Mouse (Mus musculus): ENCODE measurements around the gene Btg3. TPM values are rescaled to one million over a fixed set of nuclear protein-coding genes. Genes with fewer than 3 reads are reported as not detected.
A peak's percentile ranks its signal among the peaks of the same experiment; 100 is the strongest.

Btg3 gene
- polyA plus RNA-seq (2014; fragmentation: Nextera tagmentation; extraction: Ambion mirVana) = 54.7 and 70.6 TPM in 2 replicates

GRCm38 (mm10) chr16:78376745-78377570 lies at the start of gene Btg3:
Btg3 (minus strand) TSS chr16:78377192.
- Histone ChIP-seq H3K9ac (ENCODE audit: low read depth, low read length) (peak within 1 kb of the TSS; percentile 98), H3K36me3 (ENCODE audit: control insufficient read depth, insufficient read depth, low read length) (peaks cover 11% of the 10 kb centered on the region), H3K4me1 (ENCODE audit: control insufficient read depth, insufficient read depth, low read length) (peaks cover 14% of the 10 kb centered on the region), H3K9me3 (ENCODE audit: control insufficient read depth, low read length) (no peaks in the 10 kb centered on the region), H3K27ac (replicated peaks; ENCODE audit: low read depth, low read length) (peak within 1 kb of the TSS; percentile 80), H3K27me3 (replicated peaks; ENCODE audit: control insufficient read depth, insufficient read depth, low read length) (no peaks in the 10 kb centered on the region), H3K4me3 (ENCODE audit: low read depth, low read length) (peak within 1 kb of the TSS; percentile 90), H3K4me2 (ENCODE audit: low read depth, low read length) (peak within 1 kb of the TSS; percentile 59)
- ATAC-seq (ENCODE audit: low read depth) (peak; percentile 97), DNase-seq (ENCODE audit: low spot score) (peak; percentile 97)
- 5% methylated on average over 20 of the region's 57 CpGs for WGBS

GRCm38 (mm10) chr16:78417733-78418132 lies 40.7 kb upstream of the Btg3 start:
- H3K9me3 ChIP-seq (ENCODE audit: control insufficient read depth, low read length) = no peaks in the 10 kb centered on the region
- H3K9ac ChIP-seq (ENCODE audit: low read depth, low read length) = no peak overlapping the region
- H3K27me3 ChIP-seq (replicated peaks; ENCODE audit: control insufficient read depth, insufficient read depth, low read length) = no peaks in the 10 kb centered on the region
- no peak overlapping the region for H3K4me2 ChIP-seq (ENCODE audit: low read depth, low read length)
- H3K36me3 ChIP-seq (ENCODE audit: control insufficient read depth, insufficient read depth, low read length) = no peaks in the 10 kb centered on the region
- no peak overlapping the region for H3K27ac ChIP-seq (replicated peaks; ENCODE audit: low read depth, low read length)
- DNase-seq (ENCODE audit: low spot score) (no peak), ATAC-seq (ENCODE audit: low read depth) (no peak)
- H3K4me1 ChIP-seq (ENCODE audit: control insufficient read depth, insufficient read depth, low read length) = no peaks in the 10 kb centered on the region
- 43% methylated on average over 10 of the region's 10 CpGs for WGBS
- H3K4me3 ChIP-seq (ENCODE audit: low read depth, low read length) = no peak overlapping the region

- Histone ChIP-seq H3K9ac (ENCODE audit: low read depth, low read length) (no peak overlapping the region), H3K4me1 (ENCODE audit: control insufficient read depth, insufficient read depth, low read length) (no peaks in the 10 kb centered on the region), H3K4me3 (ENCODE audit: low read depth, low read length) (no peak overlapping the region), H3K36me3 (ENCODE audit: control insufficient read depth, insufficient read depth, low read length) (no peaks in the 10 kb centered on the region), H3K27ac (replicated peaks; ENCODE audit: low read depth, low read length) (no peak overlapping the region), H3K9me3 (ENCODE audit: control insufficient read depth, low read length) (no peaks in the 10 kb centered on the region), H3K4me2 (ENCODE audit: low read depth, low read length) (no peak overlapping the region), H3K27me3 (replicated peaks; ENCODE audit: control insufficient read depth, insufficient read depth, low read length) (no peaks in the 10 kb centered on the region)
- WGBS = 2% methylated on average over 3 of the region's 3 CpGs
- DNase-seq (ENCODE audit: low spot score) (peak; percentile 19), ATAC-seq (ENCODE audit: low read depth) (no peak)
Observed at GRCm38 (mm10) chr16:78416500-78416899, 39.5 kb upstream of the Btg3 start.

GRCm38 (mm10) chr16:78409991-78410390 lies 33.0 kb upstream of the Btg3 start:
- Histone ChIP-seq H3K4me1 (ENCODE audit: control insufficient read depth, insufficient read depth, low read length) (no peaks in the 10 kb centered on the region), H3K27me3 (replicated peaks; ENCODE audit: control insufficient read depth, insufficient read depth, low read length) (no peaks in the 10 kb centered on the region), H3K36me3 (ENCODE audit: control insufficient read depth, insufficient read depth, low read length) (no peaks in the 10 kb centered on the region), H3K4me2 (ENCODE audit: low read depth, low read length) (no peak overlapping the region), H3K4me3 (ENCODE audit: low read depth, low read length) (no peak overlapping the region), H3K9me3 (ENCODE audit: control insufficient read depth, low read length) (no peaks in the 10 kb centered on the region), H3K9ac (ENCODE audit: low read depth, low read length) (no peak overlapping the region), H3K27ac (replicated peaks; ENCODE audit: low read depth, low read length) (no peak overlapping the region)
- no peak for DNase-seq (ENCODE audit: low spot score)
- no peak for ATAC-seq (ENCODE audit: low read depth)
- WGBS = 82% methylated on average over 10 of the region's 10 CpGs

- DNase-seq (ENCODE audit: low spot score) = no peak
- Histone ChIP-seq H3K4me3 (ENCODE audit: low read depth, low read length) (no peak overlapping the region), H3K36me3 (ENCODE audit: control insufficient read depth, insufficient read depth, low read length) (no peaks in the 10 kb centered on the region), H3K4me1 (ENCODE audit: control insufficient read depth, insufficient read depth, low read length) (no peaks in the 10 kb centered on the region), H3K27ac (replicated peaks; ENCODE audit: low read depth, low read length) (no peak overlapping the region), H3K9me3 (ENCODE audit: control insufficient read depth, low read length) (no peaks in the 10 kb centered on the region), H3K4me2 (ENCODE audit: low read depth, low read length) (no peak overlapping the region), H3K9ac (ENCODE audit: low read depth, low read length) (no peak overlapping the region), H3K27me3 (replicated peaks; ENCODE audit: control insufficient read depth, insufficient read depth, low read length) (no peaks in the 10 kb centered on the region)
- no peak for ATAC-seq (ENCODE audit: low read depth)
- WGBS = 90% methylated on average over 6 of the region's 6 CpGs
Observed at GRCm38 (mm10) chr16:78407855-78408254, 30.9 kb upstream of the Btg3 start.

- Histone ChIP-seq H3K9me3 (ENCODE audit: control insufficient read depth, low read length) (no peaks in the 10 kb centered on the region), H3K27me3 (replicated peaks; ENCODE audit: control insufficient read depth, insufficient read depth, low read length) (no peaks in the 10 kb centered on the region), H3K9ac (ENCODE audit: low read depth, low read length) (no peak overlapping the region), H3K36me3 (ENCODE audit: control insufficient read depth, insufficient read depth, low read length) (no peaks in the 10 kb centered on the region), H3K4me3 (ENCODE audit: low read depth, low read length) (no peak overlapping the region), H3K4me2 (ENCODE audit: low read depth, low read length) (no peak overlapping the region), H3K27ac (replicated peaks; ENCODE audit: low read depth, low read length) (no peak overlapping the region), H3K4me1 (ENCODE audit: control insufficient read depth, insufficient read depth, low read length) (no peaks in the 10 kb centered on the region)
- DNase-seq (ENCODE audit: low spot score) (no peak), ATAC-seq (ENCODE audit: low read depth) (no peak)
- 70% methylated on average over 2 of the region's 2 CpGs for WGBS
Observed at GRCm38 (mm10) chr16:78406657-78407056, 29.7 kb upstream of the Btg3 start.

- no peak overlapping the region for H3K4me2 ChIP-seq (ENCODE audit: low read depth, low read length)
- no peak for DNase-seq (ENCODE audit: low spot score)
- no peaks in the 10 kb centered on the region for H3K4me1 ChIP-seq (ENCODE audit: control insufficient read depth, insufficient read depth, low read length)
- ATAC-seq (ENCODE audit: low read depth) = no peak
- no peak overlapping the region for H3K27ac ChIP-seq (replicated peaks; ENCODE audit: low read depth, low read length)
- H3K27me3 ChIP-seq (replicated peaks; ENCODE audit: control insufficient read depth, insufficient read depth, low read length) = no peaks in the 10 kb centered on the region
- H3K4me3 ChIP-seq (ENCODE audit: low read depth, low read length) = no peak overlapping the region
- H3K36me3 ChIP-seq (ENCODE audit: control insufficient read depth, insufficient read depth, low read length) = no peaks in the 10 kb centered on the region
- H3K9ac ChIP-seq (ENCODE audit: low read depth, low read length) = no peak overlapping the region
- no peaks in the 10 kb centered on the region for H3K9me3 ChIP-seq (ENCODE audit: control insufficient read depth, low read length)
- WGBS = 49% methylated on average over 2 of the region's 2 CpGs
Observed at GRCm38 (mm10) chr16:78402316-78402715, 25.3 kb upstream of the Btg3 start.

- Histone ChIP-seq H3K27ac (replicated peaks; ENCODE audit: low read depth, low read length) (no peak overlapping the region), H3K36me3 (ENCODE audit: control insufficient read depth, insufficient read depth, low read length) (no peaks in the 10 kb centered on the region), H3K4me1 (ENCODE audit: control insufficient read depth, insufficient read depth, low read length) (no peaks in the 10 kb centered on the region), H3K9ac (ENCODE audit: low read depth, low read length) (no peak overlapping the region), H3K4me3 (ENCODE audit: low read depth, low read length) (no peak overlapping the region), H3K9me3 (ENCODE audit: control insufficient read depth, low read length) (no peaks in the 10 kb centered on the region), H3K27me3 (replicated peaks; ENCODE audit: control insufficient read depth, insufficient read depth, low read length) (no peaks in the 10 kb centered on the region), H3K4me2 (ENCODE audit: low read depth, low read length) (no peak overlapping the region)
- no peak for DNase-seq (ENCODE audit: low spot score)
- 85% methylated on average over 3 of the region's 3 CpGs for WGBS
- ATAC-seq (ENCODE audit: low read depth) = no peak
Observed at GRCm38 (mm10) chr16:78399423-78399822, 22.4 kb upstream of the Btg3 start.

- H3K4me1 ChIP-seq (ENCODE audit: control insufficient read depth, insufficient read depth, low read length) = no peaks in the 10 kb centered on the region
- no peak overlapping the region for H3K4me2 ChIP-seq (ENCODE audit: low read depth, low read length)
- H3K27me3 ChIP-seq (replicated peaks; ENCODE audit: control insufficient read depth, insufficient read depth, low read length) = no peaks in the 10 kb centered on the region
- no peak overlapping the region for H3K9ac ChIP-seq (ENCODE audit: low read depth, low read length)
- H3K36me3 ChIP-seq (ENCODE audit: control insufficient read depth, insufficient read depth, low read length) = no peaks in the 10 kb centered on the region
- H3K9me3 ChIP-seq (ENCODE audit: control insufficient read depth, low read length) = no peaks in the 10 kb centered on the region
- DNase-seq (ENCODE audit: low spot score) = no peak
- ATAC-seq (ENCODE audit: low read depth) = no peak
- H3K4me3 ChIP-seq (ENCODE audit: low read depth, low read length) = no peak overlapping the region
- no peak overlapping the region for H3K27ac ChIP-seq (replicated peaks; ENCODE audit: low read depth, low read length)
- 91% methylated on average over 6 of the region's 6 CpGs for WGBS
Observed at GRCm38 (mm10) chr16:78398734-78399133, 21.7 kb upstream of the Btg3 start.
